Mouse (Mus musculus) spleen, adult 2 months (tissue): ENCODE results near the gene Fam189a1. TPM values are rescaled to one million over a fixed set of nuclear protein-coding genes. Genes with fewer than 3 reads are reported as not detected.
A peak's percentile ranks its signal among the peaks of the same experiment; 100 is the strongest.

Experiments used
- DNase-seq, 2 experiments: peaks; one replicate each; pipeline versions ENCODE4 v3.0.0 to v3.0.0-alpha.2; 2012 to 2021; ENCODE audit warnings: low spot score in 2 of 2, low read depth in 1 of 2
- H3K27ac ChIP-seq: fragments of 200-500 bp; 2 replicates; pipeline ENCODE4 v1.5.1; 2012; ENCODE audit warnings: low read length, inconsistent platforms; ENCODE audit not compliant: insufficient read depth
- H3K27me3 ChIP-seq: fragments of 200-500 bp; 2 replicates; pipeline ENCODE4 v1.6.1; 2012; ENCODE audit warnings: mild to moderate bottlenecking, moderate library complexity, low read length, inconsistent platforms; ENCODE audit not compliant: control insufficient read depth, insufficient read depth
- H3K36me3 ChIP-seq: fragments of 200-500 bp; 2 replicates; pipeline ENCODE4 v1.6.1; 2012; ENCODE audit warnings: mild to moderate bottlenecking, low read length, inconsistent platforms; ENCODE audit not compliant: control insufficient read depth, insufficient read depth
- H3K4me1 ChIP-seq: fragments of 200-500 bp; 2 replicates; pipeline ENCODE4 v1.6.1; 2011; ENCODE audit warnings: inconsistent platforms; ENCODE audit not compliant: control insufficient read depth, insufficient read depth, insufficient read length
- H3K4me3 ChIP-seq: fragments of 200-500 bp; 2 replicates; pipeline ENCODE4 v1.5.1; 2011; ENCODE audit warnings: mild to moderate bottlenecking, inconsistent platforms; ENCODE audit not compliant: insufficient read depth, insufficient read length; ENCODE audit errors: extremely low read depth
- CTCF ChIP-seq: fragments of 200-500 bp; IDR thresholded peaks from 2 replicates; pipeline ENCODE4 v1.5.1; 2011; ENCODE audit warnings: mild to moderate bottlenecking, inconsistent platforms; ENCODE audit not compliant: insufficient read depth, insufficient read length, insufficient replicate concordance; ENCODE audit errors: extremely low read depth
- POLR2A ChIP-seq: fragments of 200-500 bp; IDR thresholded peaks from 2 replicates; pipeline ENCODE4 v1.6.1; 2011; ENCODE audit warnings: low read depth, low read length, inconsistent platforms
- WGBS: fragments of 180-500 bp; shearing (Covaris S2); methylation state at CpG from one replicate; pipeline ENCODE4 v1.1.7; 2018; 5-methylcytosine and 5-hydroxymethylcytosine counted together
- polyA plus RNA-seq: library from polyadenylated mRNA; depleted of rRNA; stranded (reverse); fragments of >200 nt; gene quantifications from 2 replicates; pipeline ENCODE4 v1.2.3, GENCODE M21; 2012

Gene Fam189a1
- polyA plus RNA-seq, 1 experiment, result 0.04 TPM

- no peaks in the 10 kb centered on the region for H3K36me3 ChIP-seq
- no peak overlapping the region for H3K27ac ChIP-seq
- TF ChIP-seq CTCF (no peak), POLR2A (no peak)
- peak overlapping the region; percentile 21 for H3K4me3 ChIP-seq
- H3K4me1 ChIP-seq, result peaks cover 5% of the 10 kb centered on the region; the same call in 1 of the 2 replicates
- no peaks in the 10 kb centered on the region for H3K27me3 ChIP-seq
- DNase-seq, result no peak
- 50% methylated on average over 11 of the region's 11 CpGs for WGBS
Measured at GRCm38 (mm10) chr7:64873266-64873665, 283.1 kb downstream of the Fam189a1 start.

GRCm38 (mm10) chr7:64872743-64873241 lies 283.6 kb downstream of the Fam189a1 start, which contains the start of gene Nsmce3:
Gene Nsmce3 (minus strand): TSS chr7:64872997.
- H3K4me3 ChIP-seq, result peak within 1 kb of the TSS; percentile 95
- H3K27ac ChIP-seq, result peak within 1 kb of the TSS; percentile 80
- H3K36me3 ChIP-seq, result no peaks in the 10 kb centered on the region
- TF ChIP-seq CTCF (no peak), POLR2A (peak; percentile 63)
- DNase-seq, result peak; percentile 80 to 94
- peaks cover 5% of the 10 kb centered on the region; the same call in 1 of the 2 replicates for H3K4me1 ChIP-seq
- no peaks in the 10 kb centered on the region for H3K27me3 ChIP-seq
- WGBS, result under 1% methylated on average over 57 of the region's 57 CpGs

GRCm38 (mm10) chr7:64871987-64872742 lies 284.2 kb downstream of the Fam189a1 start:
- H3K4me3 ChIP-seq, result peak overlapping the region; percentile 95
- H3K4me1 ChIP-seq, result peaks cover 5% of the 10 kb centered on the region; the same call in 1 of the 2 replicates
- 4% methylated on average over 33 of the region's 33 CpGs for WGBS
- peak in 1 of 2 experiments; percentile 2 for DNase-seq
- no peaks in the 10 kb centered on the region for H3K36me3 ChIP-seq
- peak overlapping the region; percentile 80 for H3K27ac ChIP-seq
- TF ChIP-seq POLR2A, result no peak
- TF ChIP-seq CTCF, result no peak
- no peaks in the 10 kb centered on the region for H3K27me3 ChIP-seq

GRCm38 (mm10) chr7:64869549-64870065 lies 286.8 kb downstream of the Fam189a1 start:
- Histone ChIP-seq H3K27me3 (no peaks in the 10 kb centered on the region), H3K27ac (no peak overlapping the region), H3K4me3 (no peak overlapping the region), H3K4me1 (peaks cover 5% of the 10 kb centered on the region; the same call in 1 of the 2 replicates), H3K36me3 (no peaks in the 10 kb centered on the region)
- TF ChIP-seq POLR2A (no peak), CTCF (no peak)
- no peak for DNase-seq
- 92% methylated on average over 6 of the region's 6 CpGs for WGBS

GRCm38 (mm10) chr7:64863538-64863937 lies 292.8 kb downstream of the Fam189a1 start:
- TF ChIP-seq POLR2A (no peak), CTCF (no peak)
- 67% methylated on average over 3 of the region's 3 CpGs for WGBS
- no peaks in the 10 kb centered on the region for H3K4me1 ChIP-seq

GRCm38 (mm10) chr7:64862978-64863377 lies 293.4 kb downstream of the Fam189a1 start:
- WGBS, result 83% methylated on average over 3 of the region's 3 CpGs
- no peak for DNase-seq
- H3K27ac ChIP-seq, result no peak overlapping the region
- H3K36me3 ChIP-seq, result no peaks in the 10 kb centered on the region
- H3K4me3 ChIP-seq, result no peak overlapping the region
- TF ChIP-seq POLR2A (no peak), CTCF (no peak)
- H3K27me3 ChIP-seq, result no peaks in the 10 kb centered on the region; the same call in 1 of the 2 replicates
- no peaks in the 10 kb centered on the region for H3K4me1 ChIP-seq

More at GRCm38 (mm10) chr7:64863538-64863937, 292.8 kb downstream of the Fam189a1 start:
- Histone ChIP-seq H3K4me3 (no peak overlapping the region), H3K27me3 (no peaks in the 10 kb centered on the region; the same call in 1 of the 2 replicates), H3K36me3 (no peaks in the 10 kb centered on the region), H3K27ac (no peak overlapping the region)
- no peak for DNase-seq

GRCm38 (mm10) chr7:64856526-64857082 lies 299.8 kb downstream of the Fam189a1 start:
- Histone ChIP-seq H3K36me3 (no peaks in the 10 kb centered on the region), H3K27ac (no peak overlapping the region), H3K27me3 (no peaks in the 10 kb centered on the region), H3K4me1 (no peaks in the 10 kb centered on the region), H3K4me3 (no peak overlapping the region)
- TF ChIP-seq POLR2A (no peak), CTCF (no peak)
- 75% methylated on average over 12 of the region's 12 CpGs for WGBS
- DNase-seq, result no peak
